Mouse (Mus musculus) heart, postnatal 0 days (tissue): Measurements from ENCODE around the gene Cotl1. TPM values are rescaled to one million over a fixed set of nuclear protein-coding genes. Genes with fewer than 3 reads are reported as not detected.
A peak's percentile ranks its signal among the peaks of the same experiment; 100 is the strongest.

Experiments
- ATAC-seq: fragments of 200-750 bp; cut with Nextera tagmentation; 2 replicates; pipeline ENCODE4 v1.8.0; 2017; ENCODE audit warnings: low read depth, moderate number of reproducible peaks, moderate library complexity; ENCODE audit not compliant: insufficient read depth
- DNase-seq: peaks from one replicate; pipeline ENCODE4 v3.0.0-alpha.2; 2016; ENCODE audit warnings: low spot score
- H3K27ac ChIP-seq: fragments of 300-500 bp; sonication (generic); 2 replicates; pipeline ENCODE4 v1.5.1; 2014; ENCODE audit warnings: low read depth, mild to moderate bottlenecking
- H3K27me3 ChIP-seq: fragments of 300-500 bp; sonication (generic); 2 replicates; pipeline ENCODE4 v1.6.1; 2014; ENCODE audit warnings: low read length, mixed read lengths; ENCODE audit not compliant: control insufficient read depth, insufficient read depth
- H3K36me3 ChIP-seq: fragments of 300-500 bp; sonication (generic); replicated peaks from 2 replicates; pipeline ENCODE4 v1.6.1; 2014; ENCODE audit warnings: low read length, mixed read lengths; ENCODE audit not compliant: control insufficient read depth, insufficient read depth
- H3K4me1 ChIP-seq: fragments of 300-500 bp; sonication (generic); 2 replicates; pipeline ENCODE4 v1.6.1; 2014; ENCODE audit warnings: antibody characterized with exemption; ENCODE audit not compliant: control insufficient read depth, insufficient read depth
- H3K4me2 ChIP-seq: fragments of 300-500 bp; sonication (generic); 2 replicates; pipeline ENCODE4 v1.6.1; 2014; ENCODE audit warnings: low read depth, mild to moderate bottlenecking, low read length, moderate library complexity
- H3K4me3 ChIP-seq: fragments of 300-500 bp; sonication (generic); 2 replicates; pipeline ENCODE4 v1.5.1; 2014; ENCODE audit warnings: low read depth, low read length
- H3K9ac ChIP-seq: fragments of 300-500 bp; sonication (generic); replicated peaks from 2 replicates; pipeline ENCODE4 v1.6.1; 2014; ENCODE audit warnings: low read depth, low read length, mixed read lengths
- H3K9me3 ChIP-seq: fragments of 300-500 bp; sonication (generic); replicated peaks from 2 replicates; pipeline ENCODE4 v1.6.1; 2016; ENCODE audit warnings: low read length; ENCODE audit not compliant: control insufficient read depth
- CTCF ChIP-seq: IDR thresholded peaks from 2 replicates; pipeline ENCODE4 v1.5.1; 2016; ENCODE audit warnings: antibody characterized with exemption, control low read depth, low read depth
- EP300 ChIP-seq: IDR thresholded peaks from 2 replicates; pipeline ENCODE4 v1.6.1; 2016; ENCODE audit warnings: antibody characterized with exemption, low read depth
- WGBS: fragments of 180-500 bp; shearing (Covaris S2); extraction: QIAGEN DNeasy Blood & Tissue Kit; methylation state at CpG from one replicate; pipeline ENCODE4 v1.1.7; 2014; 5-methylcytosine and 5-hydroxymethylcytosine counted together
- polyA plus RNA-seq: library from polyadenylated mRNA; unstranded; fragments of >200 nt; fragmentation: Nextera tagmentation; extraction: Ambion mirVana; gene quantifications from 2 replicates; pipeline ENCODE4 v1.2.1, GENCODE M21; 2015
- total RNA-seq: library from RNA; depleted of rRNA; stranded (reverse); fragments of >200 nt; gene quantifications from 2 replicates; pipeline ENCODE4 v1.2.3, GENCODE M21; 2014; ENCODE audit warnings: low replicate concordance

Gene Cotl1
- total and polyA plus RNA-seq, 2 experiments from 2014 or later = 15.4 to 28.3 TPM

- Histone ChIP-seq H3K4me2 (peak overlapping the region; percentile 91; the same call in 1 of the 2 replicates), H3K9ac (no peak overlapping the region), H3K27ac (peak overlapping the region; percentile 43; the same call in 1 of the 2 replicates), H3K4me3 (no peak overlapping the region), H3K4me1 (peaks cover 18% of the 10 kb centered on the region), H3K36me3 (no peaks in the 10 kb centered on the region), H3K9me3 (no peaks in the 10 kb centered on the region), H3K27me3 (no peaks in the 10 kb centered on the region; the same call in 1 of the 2 replicates)
- peak; percentile 99 for TF ChIP-seq CTCF
- no peak for TF ChIP-seq EP300
- WGBS = 24% methylated on average over 14 of the region's 14 CpGs
- peak; percentile 18 for ATAC-seq
- peak; percentile 92 for DNase-seq
Observed at GRCm38 (mm10) chr8:119779013-119779737, 61.2 kb downstream of the Cotl1 start.

- Histone ChIP-seq H3K36me3 (no peaks in the 10 kb centered on the region), H3K9ac (peak within 1 kb of the TSS; percentile 59), H3K4me3 (peak within 1 kb of the TSS; percentile 54), H3K4me2 (peak within 1 kb of the TSS; percentile 91), H3K27ac (peak within 1 kb of the TSS; percentile 60), H3K9me3 (no peaks in the 10 kb centered on the region), H3K27me3 (no peaks in the 10 kb centered on the region; the same call in 1 of the 2 replicates), H3K4me1 (peaks cover 18% of the 10 kb centered on the region)
- peak; percentile 95 for ATAC-seq
- DNase-seq = peak; percentile 94
- WGBS = under 1% methylated on average over 18 of the region's 18 CpGs
- TF ChIP-seq EP300 (no peak), CTCF (no peak)
Observed at GRCm38 (mm10) chr8:119778263-119778662, 62.1 kb downstream of the Cotl1 start, which contains the start of gene Tldc1. Gene Tldc1, minus strand, starts transcription at chr8:119778416.

- 16% methylated on average over 7 of the region's 7 CpGs for WGBS
- Histone ChIP-seq H3K4me1 (peaks cover 18% of the 10 kb centered on the region), H3K27me3 (no peaks in the 10 kb centered on the region; the same call in 1 of the 2 replicates), H3K4me2 (peak overlapping the region; percentile 91), H3K9me3 (no peaks in the 10 kb centered on the region), H3K9ac (peak overlapping the region; percentile 59), H3K4me3 (peak overlapping the region; percentile 54), H3K27ac (peak overlapping the region; percentile 60), H3K36me3 (no peaks in the 10 kb centered on the region)
- ATAC-seq = peak; percentile 3; the same call in 1 of the 2 replicates
- no peak for DNase-seq
- TF ChIP-seq EP300 (no peak), CTCF (no peak)
Observed at GRCm38 (mm10) chr8:119777765-119778164, 62.6 kb downstream of the Cotl1 start.

GRCm38 (mm10) chr8:119776668-119777245 lies 63.6 kb downstream of the Cotl1 start:
- Histone ChIP-seq H3K4me1 (peaks cover 18% of the 10 kb centered on the region), H3K9ac (peak overlapping the region; percentile 17; the same call in 1 of the 2 replicates), H3K27ac (no peak overlapping the region), H3K36me3 (0 out of 2 replicates have a peak, but pooled peaks cover under 1% of the 10 kb centered on the region), H3K4me3 (no peak overlapping the region), H3K4me2 (peak overlapping the region; percentile 91; the same call in 1 of the 2 replicates), H3K27me3 (no peaks in the 10 kb centered on the region; the same call in 1 of the 2 replicates), H3K9me3 (no peaks in the 10 kb centered on the region)
- TF ChIP-seq EP300 (no peak), CTCF (no peak)
- WGBS = 66% methylated on average over 7 of the region's 7 CpGs
- DNase-seq = no peak
- ATAC-seq = no peak

GRCm38 (mm10) chr8:119765761-119766444 lies 74.4 kb downstream of the Cotl1 start:
- TF ChIP-seq EP300 (no peak), CTCF (no peak)
- Histone ChIP-seq H3K36me3 (peaks cover 64% of the 10 kb centered on the region), H3K4me3 (no peak overlapping the region), H3K9ac (no peak overlapping the region), H3K9me3 (no peaks in the 10 kb centered on the region), H3K27me3 (no peaks in the 10 kb centered on the region), H3K4me1 (no peaks in the 10 kb centered on the region), H3K4me2 (no peak overlapping the region), H3K27ac (no peak overlapping the region)
- 72% methylated on average over 22 of the region's 22 CpGs for WGBS
- DNase-seq (no peak), ATAC-seq (no peak)
